Comparison of ENCODE assay signal across 8 mouse cellular contexts in the genomic region with DNA sequence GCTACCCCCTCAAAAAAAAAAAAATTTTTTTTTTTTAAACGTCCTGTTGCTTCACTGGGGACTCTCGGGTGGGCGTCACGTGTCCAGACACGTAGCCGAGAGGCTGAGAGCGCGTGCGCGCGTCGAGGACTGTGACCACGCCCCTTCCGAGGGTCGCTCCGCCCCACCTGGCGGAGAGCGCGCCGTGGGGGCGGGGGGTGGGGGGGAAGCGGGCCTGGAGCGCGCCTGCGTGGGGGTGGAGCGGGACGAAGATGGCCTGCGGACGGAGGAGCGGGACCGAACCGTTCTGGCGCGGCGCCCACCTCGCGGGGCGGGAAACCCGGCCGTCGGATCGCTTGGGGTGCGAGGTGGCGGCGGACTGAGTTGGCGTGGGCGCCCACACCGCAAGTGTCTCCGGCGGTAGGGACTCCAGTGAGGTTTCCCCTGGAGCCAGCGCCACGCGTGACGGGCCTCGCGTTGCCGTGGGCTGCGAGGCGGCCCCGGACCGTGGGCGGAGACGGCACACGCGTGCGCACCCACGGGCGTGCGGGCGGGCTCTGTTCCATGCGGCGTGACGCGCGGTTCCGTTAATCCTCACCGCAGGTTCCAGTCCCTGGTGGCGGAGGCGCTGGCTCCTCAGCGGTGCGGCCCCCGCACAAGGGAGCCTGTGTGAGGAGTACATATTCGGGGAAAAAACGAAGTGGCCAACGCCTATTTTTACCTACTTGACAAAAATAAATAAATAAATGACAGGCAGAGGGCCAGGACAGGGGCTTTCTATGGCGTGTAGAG. TPM values are rescaled to one million over a fixed set of nuclear protein-coding genes. Genes with fewer than 3 reads are reported as not detected.
DNase-seq lines count a peak whose midpoint lies in the region; ATAC-seq and TF ChIP-seq lines count a peak whose summit lies in the region.

Gene Qk (minus strand): TSS at position 170 of the 771 bp plus-strand sequence.

- TF ChIP-seq CTCF in CH12.LX (conservative IDR thresholded peaks at IDR 0.05 in 1 of 2, IDR thresholded peaks at IDR 0.05 in 1 of 2; ENCODE audit: low read depth in 2 of 2, low read length in 2 of 2): no peak
- TF ChIP-seq CTCF in heart, postnatal 0 days (IDR thresholded peaks at IDR 0.05; ENCODE audit: low read depth): no peak
- no peak for TF ChIP-seq CTCF in liver, postnatal 0 days (IDR thresholded peaks at IDR 0.05; ENCODE audit: low read depth)

- under 1% methylated on average over 79 of the region's 86 CpGs for WGBS in forebrain, embryonic 12.5 days
- under 1% methylated on average over 84 of the region's 86 CpGs for WGBS in heart, postnatal 0 days
- 5% methylated on average over 86 of the region's 86 CpGs for WGBS in large intestine, adult 2 months
- WGBS in liver, postnatal 0 days (ENCODE audit: insufficient replicate concordance): under 1% methylated on average over 75 of the region's 86 CpGs
- under 1% methylated on average over 72 of the region's 86 CpGs for WGBS in neural tube, embryonic 14.5 days

- dilution Hi-C loops in CH12.LX (cut with MboI; ENCODE audit: extremely low pct_ligation_motif_present, extremely low pct_unique_long_range_greater_than_20kb, low sequenced_read_pairs): no loop called here

- TF ChIP-seq POLR2A in CH12.LX (IDR thresholded peaks at IDR 0.05; ENCODE audit: low read depth, low read length): peak; percentile 71

- ATAC-seq in forebrain, embryonic 12.5 days (ENCODE audit: low FRiP score): peak; percentile 81
- peak; percentile 87 for ATAC-seq in heart, postnatal 0 days (ENCODE audit: insufficient read depth, low read depth)
- ATAC-seq in liver, postnatal 0 days: peak; percentile 76
- peak; percentile 87 for ATAC-seq in neural tube, embryonic 14.5 days (ENCODE audit: low read depth)

- no peak within 1 kb of the TSS for H3K4me2 ChIP-seq in CH12.LX (ENCODE audit: insufficient read depth, low read depth, poor library complexity, severe bottlenecking)
- H3K4me2 ChIP-seq in forebrain, embryonic 12.5 days: peak within 1 kb of the TSS; percentile 56
- H3K4me2 ChIP-seq in heart, postnatal 0 days (ENCODE audit: low read depth, low read length): peak within 1 kb of the TSS; percentile 76
- H3K4me2 ChIP-seq in liver, postnatal 0 days (ENCODE audit: low read depth, low read length): peak within 1 kb of the TSS; percentile 94
- peak within 1 kb of the TSS; percentile 60 for H3K4me2 ChIP-seq in neural tube, embryonic 14.5 days (ENCODE audit: low read depth, low read length)

- H3K9ac ChIP-seq in CH12.LX (ENCODE audit: insufficient read depth, low read depth): peak within 1 kb of the TSS; percentile 85
- H3K9ac ChIP-seq in forebrain, embryonic 12.5 days: peak within 1 kb of the TSS; percentile 100
- H3K9ac ChIP-seq in heart, postnatal 0 days (replicated peaks; ENCODE audit: low read depth, low read length): peak within 1 kb of the TSS; percentile 100
- peak within 1 kb of the TSS; percentile 97 for H3K9ac ChIP-seq in liver, postnatal 0 days (replicated peaks)
- H3K9ac ChIP-seq in neural tube, embryonic 14.5 days (replicated peaks; ENCODE audit: low read depth, low read length): peak within 1 kb of the TSS; percentile 97

- H3K36me3 ChIP-seq in CH12.LX (replicated peaks in 1 of 2; ENCODE audit: control insufficient read depth in 1 of 2, insufficient read depth in 1 of 2, low read length in 1 of 2): no peaks in the 10 kb centered on the region
- peaks cover under 1% of the 10 kb centered on the region; the same call in 1 of the 2 replicates for H3K36me3 ChIP-seq in forebrain, embryonic 12.5 days (replicated peaks)
- H3K36me3 ChIP-seq in heart, postnatal 0 days (replicated peaks; ENCODE audit: control insufficient read depth, insufficient read depth, low read length): peaks cover 1% of the 10 kb centered on the region; the same call in 1 of the 2 replicates
- no peaks in the 10 kb centered on the region for H3K36me3 ChIP-seq in liver, postnatal 0 days (replicated peaks; ENCODE audit: insufficient read depth, low read length)
- H3K36me3 ChIP-seq in neural tube, embryonic 14.5 days (ENCODE audit: control insufficient read depth, insufficient read depth, low read length): no peaks in the 10 kb centered on the region

- in situ Hi-C loops in CH12.LX (cut with MboI; ENCODE audit: low pct_ligation_motif_present, low pct_unique_long_range_greater_than_20kb, low sequenced_read_pairs): loop anchor here (25.0 kb wide), 2 partner anchors 233 to 433 kb away; no protein-coding TSS in a partner anchor

- H3K79me2 ChIP-seq in CH12.LX (replicated peaks; ENCODE audit: control insufficient read depth, extremely low read depth, insufficient read depth, poor library complexity, severe bottlenecking): peaks cover 18% of the 10 kb centered on the region

- no peak for TF ChIP-seq RAD21 in CH12.LX (IDR thresholded peaks at IDR 0.05; ENCODE audit: low read depth, low read length)

- no peaks in the 10 kb centered on the region for H3K9me3 ChIP-seq in CH12.LX (replicated peaks; ENCODE audit: low read length)
- H3K9me3 ChIP-seq in forebrain, embryonic 12.5 days: no peaks in the 10 kb centered on the region
- H3K9me3 ChIP-seq in heart, postnatal 0 days (replicated peaks; ENCODE audit: control insufficient read depth, low read length): no peaks in the 10 kb centered on the region
- H3K9me3 ChIP-seq in liver, postnatal 0 days (ENCODE audit: low read length): no peaks in the 10 kb centered on the region
- no peaks in the 10 kb centered on the region for H3K9me3 ChIP-seq in neural tube, embryonic 14.5 days (ENCODE audit: control insufficient read depth, low read length)

- no peaks in the 10 kb centered on the region for H3K27me3 ChIP-seq in CH12.LX (replicated peaks)
- H3K27me3 ChIP-seq in forebrain, embryonic 12.5 days: no peaks in the 10 kb centered on the region
- H3K27me3 ChIP-seq in heart, postnatal 0 days (ENCODE audit: control insufficient read depth, insufficient read depth, low read length): no peaks in the 10 kb centered on the region
- H3K27me3 ChIP-seq in liver, postnatal 0 days (ENCODE audit: insufficient read depth, low read length): no peaks in the 10 kb centered on the region
- no peaks in the 10 kb centered on the region for H3K27me3 ChIP-seq in neural tube, embryonic 14.5 days (ENCODE audit: control insufficient read depth, insufficient read depth, low read length)

- peak within 1 kb of the TSS; percentile 75 for H3K27ac ChIP-seq in CH12.LX (ENCODE audit: insufficient read depth, low read depth)
- peak within 1 kb of the TSS; percentile 99 for H3K27ac ChIP-seq in forebrain, embryonic 12.5 days
- H3K27ac ChIP-seq in heart, postnatal 0 days (ENCODE audit: low read depth): peak within 1 kb of the TSS; percentile 99
- peak within 1 kb of the TSS; percentile 100 for H3K27ac ChIP-seq in liver, postnatal 0 days (ENCODE audit: low read depth)
- H3K27ac ChIP-seq in neural tube, embryonic 14.5 days (ENCODE audit: low read depth, low read length): peak within 1 kb of the TSS; percentile 98

- DNase-seq in CH12.LX (ENCODE audit: extremely low read depth): peak; percentile 86
- peak; percentile 76 for DNase-seq in c-Kit-positive CD71-positive TER-119-negative erythroid progenitor cells, embryonic 14.5 days (ENCODE audit: low read depth)
- peak; percentile 94 for DNase-seq in heart, postnatal 0 days (ENCODE audit: low spot score)
- no peak for DNase-seq in large intestine, adult 2 months (ENCODE audit: low read depth, low spot score)
- DNase-seq in liver, postnatal 0 days: peak; percentile 95
- DNase-seq in testis, postnatal 10 days (ENCODE audit: low spot score): peak; percentile 98

- TF ChIP-seq EP300 in CH12.LX (IDR thresholded peaks at IDR 0.05; ENCODE audit: low read length): no peak
- TF ChIP-seq EP300 in heart, postnatal 0 days (IDR thresholded peaks at IDR 0.05; ENCODE audit: low read depth): peak; percentile 84
- no peak for TF ChIP-seq EP300 in liver, postnatal 0 days (IDR thresholded peaks at IDR 0.05; ENCODE audit: low read depth)

- H3K4me3 ChIP-seq in CH12.LX (replicated peaks in 1 of 3; ENCODE audit: low read depth in 2 of 3, low read length in 2 of 3, poor library complexity in 1 of 3): peak within 1 kb of the TSS; percentile 68 to 97 (median 96)
- H3K4me3 ChIP-seq in forebrain, embryonic 12.5 days (replicated peaks): peak within 1 kb of the TSS; percentile 97
- peak within 1 kb of the TSS; percentile 98 for H3K4me3 ChIP-seq in heart, postnatal 0 days (ENCODE audit: low read depth, low read length)
- peak within 1 kb of the TSS; percentile 81 for H3K4me3 ChIP-seq in liver, postnatal 0 days (ENCODE audit: low read depth, low read length)
- H3K4me3 ChIP-seq in neural tube, embryonic 14.5 days (ENCODE audit: low read depth, low read length): peak within 1 kb of the TSS; percentile 88

- peaks cover 0 to 20% of the 10 kb centered on the region in 2 experiments; a peak in 2 of 4 replicates for H3K4me1 ChIP-seq in CH12.LX (ENCODE audit: control insufficient read depth in 1 of 2, insufficient read depth in 2 of 2)
- H3K4me1 ChIP-seq in forebrain, embryonic 12.5 days: peaks cover 16% of the 10 kb centered on the region
- peaks cover 21% of the 10 kb centered on the region for H3K4me1 ChIP-seq in heart, postnatal 0 days (ENCODE audit: control insufficient read depth, insufficient read depth)
- H3K4me1 ChIP-seq in liver, postnatal 0 days (ENCODE audit: insufficient read depth): peaks cover 8% of the 10 kb centered on the region; the same call in 1 of the 2 replicates
- H3K4me1 ChIP-seq in neural tube, embryonic 14.5 days (ENCODE audit: control insufficient read depth, insufficient read depth, low read length): peaks cover 18% of the 10 kb centered on the region

TF ChIP-seq in CH12.LX, 34 proteins besides CTCF, POLR2A, EP300 and RAD21 (continues in another document):
- TF ChIP-seq MAX (IDR thresholded peaks at IDR 0.05; ENCODE audit: low read length): peak; percentile 94
- no peak for TF ChIP-seq RCOR1 (conservative IDR thresholded peaks at IDR 0.05; ENCODE audit: low read depth, low read length)
- peak; percentile 69 for TF ChIP-seq NELFE (IDR thresholded peaks at IDR 0.05; ENCODE audit: low read depth, low read length)
- TF ChIP-seq MAZ (IDR thresholded peaks at IDR 0.05; ENCODE audit: low read depth, low read length): peak; percentile 41; the same call in 1 of the 2 replicates
- no peak for TF ChIP-seq SMC3 (IDR thresholded peaks at IDR 0.05; ENCODE audit: low read depth, low read length)
- no peak for TF ChIP-seq E2F4 (IDR thresholded peaks at IDR 0.05; ENCODE audit: insufficient replicate concordance, low read depth, low read length)

RNA-seq across cellular contexts. Expression of gene Qk, which starts in this region (rescaled TPM):
- total RNA-seq in CH12.LX (2012; rRNA removed) (20.3 and 22.2 TPM in 2 replicates), CH12.LX (2014; rRNA removed) (29.3 and 32.7 TPM in 2 replicates)
- 50.4 and 51.4 TPM in 2 replicates for polyA plus RNA-seq in CH12.LX (2012; ENCODE audit: insufficient read length, low read depth)
- 63.0 and 69.3 TPM in 2 replicates for polyA plus RNA-seq in forebrain, embryonic 12.5 days (2016; fragmentation: Nextera tagmentation; extraction: Ambion mirVana)
- total RNA-seq in heart, postnatal 0 days (2014; rRNA removed; ENCODE audit: low replicate concordance): 359 and 460 TPM in 2 replicates
- 47.6 and 54.8 TPM in 2 replicates for polyA plus RNA-seq in heart, postnatal 0 days (2015; fragmentation: Nextera tagmentation; extraction: Ambion mirVana)
- 12.8 and 25.6 TPM in 2 replicates for polyA plus RNA-seq in large intestine, adult 2 months (2012; rRNA removed)
- 9.1 and 9.9 TPM in 2 replicates for polyA plus RNA-seq in liver, postnatal 0 days (2015; fragmentation: Nextera tagmentation; extraction: Ambion mirVana)
- polyA plus RNA-seq in neural tube, embryonic 14.5 days (2014; fragmentation: Nextera tagmentation; extraction: Ambion mirVana): 64.6 and 70.0 TPM in 2 replicates

Comparison
In these comparisons a context has a peak if more than half of its experiments do, and no peak if none do; other contexts are left out.
1. RNA of gene Qk (total RNA-seq): 359 to 460 TPM in heart, postnatal 0 days; 20.3 to 32.7 TPM in CH12.LX; every median in the first group is over 10 times any median in the second.
2. Peak in every context shown above with its lines, with median percentiles within 50 percentile points of each other: H3K27ac ChIP-seq, H3K4me3 ChIP-seq, H3K9ac ChIP-seq and ATAC-seq.